Mouse (Mus musculus): Measurements from ENCODE around the gene Rbm20. TPM values are rescaled to one million over a fixed set of nuclear protein-coding genes. Genes with fewer than 3 reads are reported as not detected.

The Rbm20 gene
- polyA plus RNA-seq, 1 experiment from 2014 or later: 0.59 TPM

GRCm38 (mm10) chr19:53807276-53807801, 130.2 kb downstream of the Rbm20 start:
- no peaks in the 10 kb centered on the region for H3K36me3 ChIP-seq (ENCODE audit: insufficient read depth)
- peak overlapping the region; percentile 16; the same call in 1 of the 2 replicates for H3K27ac ChIP-seq (ENCODE audit: low read depth)
- no peak overlapping the region for H3K4me2 ChIP-seq
- TF ChIP-seq CTCF (IDR thresholded peaks at IDR 0.05; ENCODE audit: low read depth): no peak
- H3K9me3 ChIP-seq (ENCODE audit: low read depth, low read length): no peaks in the 10 kb centered on the region
- peaks cover 17% of the 10 kb centered on the region for H3K4me1 ChIP-seq (ENCODE audit: insufficient read depth)
- no peak overlapping the region for H3K4me3 ChIP-seq (ENCODE audit: low read depth, low read length)
- DNase-seq: no peak
- no peaks in the 10 kb centered on the region for H3K27me3 ChIP-seq (ENCODE audit: insufficient read depth, low read length)
- no peak overlapping the region for H3K9ac ChIP-seq
- 78% methylated on average over 5 of the region's 5 CpGs for WGBS
- ATAC-seq (ENCODE audit: insufficient read depth): no peak

- 28% methylated on average over 15 of the region's 15 CpGs for WGBS
- no peak for TF ChIP-seq CTCF (IDR thresholded peaks at IDR 0.05; ENCODE audit: low read depth)
- Histone ChIP-seq H3K4me3 (ENCODE audit: low read depth, low read length) (no peak overlapping the region), H3K27me3 (ENCODE audit: insufficient read depth, low read length) (no peaks in the 10 kb centered on the region), H3K36me3 (ENCODE audit: insufficient read depth) (no peaks in the 10 kb centered on the region), H3K4me1 (ENCODE audit: insufficient read depth) (peaks cover 17% of the 10 kb centered on the region), H3K27ac (ENCODE audit: low read depth) (peak overlapping the region; percentile 82), H3K4me2 (peak overlapping the region; percentile 41), H3K9me3 (ENCODE audit: low read depth, low read length) (no peaks in the 10 kb centered on the region), H3K9ac (no peak overlapping the region)
- peak; percentile 64 for DNase-seq
- ATAC-seq (ENCODE audit: insufficient read depth): peak; percentile 60
These were observed 131.1 kb downstream of the Rbm20 start for GRCm38 (mm10) chr19:53808041-53808777.

GRCm38 (mm10) chr19:53809185-53809861, 132.2 kb downstream of the Rbm20 start:
- 0 out of 2 replicates have a peak overlapping the region, but pooled peaks have one; percentile 17 for H3K9ac ChIP-seq
- WGBS: 31% methylated on average over 7 of the region's 7 CpGs
- DNase-seq (peak; percentile 47), ATAC-seq (ENCODE audit: insufficient read depth) (peak; percentile 40; the same call in 1 of the 2 replicates)
- no peak for TF ChIP-seq CTCF (IDR thresholded peaks at IDR 0.05; ENCODE audit: low read depth)
- H3K4me2 ChIP-seq: peak overlapping the region; percentile 29
- H3K4me3 ChIP-seq (ENCODE audit: low read depth, low read length): no peak overlapping the region
- H3K27me3 ChIP-seq (ENCODE audit: insufficient read depth, low read length): no peaks in the 10 kb centered on the region
- H3K27ac ChIP-seq (ENCODE audit: low read depth): peak overlapping the region; percentile 82
- H3K4me1 ChIP-seq (ENCODE audit: insufficient read depth): peaks cover 17% of the 10 kb centered on the region
- H3K9me3 ChIP-seq (ENCODE audit: low read depth, low read length): no peaks in the 10 kb centered on the region
- H3K36me3 ChIP-seq (ENCODE audit: insufficient read depth): no peaks in the 10 kb centered on the region

GRCm38 (mm10) chr19:53810024-53810423, 132.9 kb downstream of the Rbm20 start:
- no peak for TF ChIP-seq CTCF (IDR thresholded peaks at IDR 0.05; ENCODE audit: low read depth)
- Histone ChIP-seq H3K9me3 (ENCODE audit: low read depth, low read length) (no peaks in the 10 kb centered on the region), H3K4me3 (ENCODE audit: low read depth, low read length) (no peak overlapping the region), H3K9ac (0 out of 2 replicates have a peak overlapping the region, but pooled peaks have one; percentile 17), H3K27ac (ENCODE audit: low read depth) (peak overlapping the region; percentile 82), H3K4me2 (peak overlapping the region; percentile 29), H3K4me1 (ENCODE audit: insufficient read depth) (peaks cover 17% of the 10 kb centered on the region), H3K27me3 (ENCODE audit: insufficient read depth, low read length) (no peaks in the 10 kb centered on the region), H3K36me3 (ENCODE audit: insufficient read depth) (no peaks in the 10 kb centered on the region)
- ATAC-seq (ENCODE audit: insufficient read depth) (peak; percentile 91), DNase-seq (peak; percentile 90)
- WGBS: 11% methylated on average over 7 of the region's 7 CpGs

- Histone ChIP-seq H3K9me3 (ENCODE audit: low read depth, low read length) (no peaks in the 10 kb centered on the region), H3K27ac (ENCODE audit: low read depth) (peak overlapping the region; percentile 82), H3K9ac (no peak overlapping the region), H3K27me3 (ENCODE audit: insufficient read depth, low read length) (no peaks in the 10 kb centered on the region), H3K36me3 (ENCODE audit: insufficient read depth) (no peaks in the 10 kb centered on the region), H3K4me1 (ENCODE audit: insufficient read depth) (peaks cover 17% of the 10 kb centered on the region), H3K4me3 (ENCODE audit: low read depth, low read length) (no peak overlapping the region), H3K4me2 (peak overlapping the region; percentile 29)
- DNase-seq (peak; percentile 71), ATAC-seq (ENCODE audit: insufficient read depth) (peak; percentile 12; the same call in 1 of the 2 replicates)
- no peak for TF ChIP-seq CTCF (IDR thresholded peaks at IDR 0.05; ENCODE audit: low read depth)
- WGBS: 30% methylated on average over 3 of the region's 3 CpGs
These were observed 133.5 kb downstream of the Rbm20 start for GRCm38 (mm10) chr19:53810584-53810983.

GRCm38 (mm10) chr19:53813576-53813975, 136.5 kb downstream of the Rbm20 start:
- no peak for DNase-seq
- Histone ChIP-seq H3K9me3 (ENCODE audit: low read depth, low read length) (no peaks in the 10 kb centered on the region), H3K4me2 (no peak overlapping the region), H3K4me1 (ENCODE audit: insufficient read depth) (peaks cover 12% of the 10 kb centered on the region), H3K36me3 (ENCODE audit: insufficient read depth) (no peaks in the 10 kb centered on the region), H3K4me3 (ENCODE audit: low read depth, low read length) (no peak overlapping the region), H3K9ac (no peak overlapping the region), H3K27me3 (ENCODE audit: insufficient read depth, low read length) (no peaks in the 10 kb centered on the region), H3K27ac (ENCODE audit: low read depth) (no peak overlapping the region)
- TF ChIP-seq CTCF (IDR thresholded peaks at IDR 0.05; ENCODE audit: low read depth): no peak
- 95% methylated on average over 5 of the region's 5 CpGs for WGBS
- no peak for ATAC-seq (ENCODE audit: insufficient read depth)

GRCm38 (mm10) chr19:53815714-53816113, 138.6 kb downstream of the Rbm20 start:
- H3K4me3 ChIP-seq (ENCODE audit: low read depth, low read length): no peak overlapping the region
- no peak for ATAC-seq (ENCODE audit: insufficient read depth)
- no peaks in the 10 kb centered on the region for H3K27me3 ChIP-seq (ENCODE audit: insufficient read depth, low read length)
- no peak overlapping the region for H3K27ac ChIP-seq (ENCODE audit: low read depth)
- WGBS: 75% methylated on average over 4 of the region's 4 CpGs
- DNase-seq: no peak
- H3K36me3 ChIP-seq (ENCODE audit: insufficient read depth): no peaks in the 10 kb centered on the region
- no peaks in the 10 kb centered on the region for H3K9me3 ChIP-seq (ENCODE audit: low read depth, low read length)
- H3K4me1 ChIP-seq (ENCODE audit: insufficient read depth): 0 out of 2 replicates have a peak, but pooled peaks cover 4% of the 10 kb centered on the region
- TF ChIP-seq CTCF (IDR thresholded peaks at IDR 0.05; ENCODE audit: low read depth): no peak
- H3K4me2 ChIP-seq: no peak overlapping the region
- no peak overlapping the region for H3K9ac ChIP-seq
